Mouse (Mus musculus): Measurements from ENCODE around the gene A930017K11Rik.

DNA sequence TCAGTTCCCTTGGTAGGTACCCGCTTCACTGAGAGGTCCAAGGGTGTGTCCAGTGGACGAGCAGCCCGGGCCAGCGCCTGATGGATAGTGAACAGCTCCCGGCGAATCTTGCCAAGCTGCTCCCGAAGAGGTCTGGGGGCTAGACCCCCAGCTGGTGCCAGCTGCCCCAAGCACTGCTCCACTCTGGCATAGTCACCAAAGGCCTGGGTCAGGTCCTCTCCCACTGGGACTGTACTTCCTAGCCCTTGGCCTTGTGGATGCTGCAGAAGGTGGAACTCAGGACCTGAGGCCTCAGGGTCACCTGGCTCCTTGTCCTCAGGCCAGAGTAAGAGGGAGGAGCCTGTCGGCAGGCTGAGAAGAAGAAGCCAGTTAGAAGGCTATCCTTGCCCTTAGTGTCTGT, 5.5 kb downstream of the A930017K11Rik start:
- no peak for TF ChIP-seq JUN (IDR thresholded peaks at IDR 0.05; ENCODE audit: insufficient read depth, low read depth, low read length)
- TF ChIP-seq HCFC1 (IDR thresholded peaks at IDR 0.05; ENCODE audit: low read depth, low read length), result no peak
- no peak for TF ChIP-seq EP300 (IDR thresholded peaks at IDR 0.05; ENCODE audit: low read length)
- no peak for TF ChIP-seq CTCF (conservative IDR thresholded peaks at IDR 0.05 in 1 of 2, IDR thresholded peaks at IDR 0.05 in 1 of 2; ENCODE audit: low read depth in 2 of 2, low read length in 2 of 2)
- no peak for TF ChIP-seq CHD2 (IDR thresholded peaks at IDR 0.05; ENCODE audit: low read length)
- TF ChIP-seq KAT2A (IDR thresholded peaks at IDR 0.05; ENCODE audit: insufficient replicate concordance, low read length), result no peak
- no peak for TF ChIP-seq NRF1 (IDR thresholded peaks at IDR 0.05; ENCODE audit: low read depth, low read length)
- no peak for TF ChIP-seq POLR2A (IDR thresholded peaks at IDR 0.05; ENCODE audit: low read depth, low read length)
- TF ChIP-seq MYC (IDR thresholded peaks at IDR 0.05; ENCODE audit: low read depth, low read length), result no peak
- TF ChIP-seq USF1 (IDR thresholded peaks at IDR 0.05; ENCODE audit: low read depth, low read length), result no peak
- TF ChIP-seq RAD21 (IDR thresholded peaks at IDR 0.05; ENCODE audit: low read depth, low read length), result no peak

Data from CH12.LX (cell line).